Mouse (Mus musculus) urinary bladder, postnatal 14 days (tissue): ENCODE results near the gene Cabp4.

Source experiments
- DNase-seq: peaks from one replicate; pipeline ENCODE4 v3.0.0; 2021; ENCODE audit warnings: low spot score

Cabp4 gene

GRCm38 (mm10) chr19:4101466-4101865 lies 42.4 kb downstream of the Cabp4 start:
- no peak for DNase-seq

GRCm38 (mm10) chr19:4100718-4101261 lies 43.0 kb downstream of the Cabp4 start:
- DNase-seq = no peak

- DNase-seq = peak; percentile 85
Observed at GRCm38 (mm10) chr19:4099837-4100717, 43.8 kb downstream of the Cabp4 start, which contains the start of gene Pitpnm1. TSS of gene Pitpnm1 (plus strand) at chr19:4099998.

GRCm38 (mm10) chr19:4099056-4099455 lies 44.8 kb downstream of the Cabp4 start:
- peak; percentile 96 for DNase-seq

GRCm38 (mm10) chr19:4098426-4098825 lies 45.4 kb downstream of the Cabp4 start:
- DNase-seq = no peak

GRCm38 (mm10) chr19:4097441-4097825 lies 46.4 kb downstream of the Cabp4 start:
- DNase-seq = peak; percentile 91

GRCm38 (mm10) chr19:4096642-4097440 lies 47.0 kb downstream of the Cabp4 start, which contains the start of gene Cdk2ap2:
TSS of gene Cdk2ap2 (plus strand) at chr19:4097182.
- peak; percentile 99 for DNase-seq

GRCm38 (mm10) chr19:4095802-4096201 lies 48.0 kb downstream of the Cabp4 start:
- no peak for DNase-seq

GRCm38 (mm10) chr19:4094774-4095303 lies 49.0 kb downstream of the Cabp4 start:
- no peak for DNase-seq

- no peak for DNase-seq
Observed at GRCm38 (mm10) chr19:4094348-4094747, 49.5 kb downstream of the Cabp4 start.

- no peak for DNase-seq
Observed at GRCm38 (mm10) chr19:4093772-4094171, 50.1 kb downstream of the Cabp4 start.

GRCm38 (mm10) chr19:4092750-4093149 lies 51.1 kb downstream of the Cabp4 start:
- no peak for DNase-seq

- no peak for DNase-seq
Observed at GRCm38 (mm10) chr19:4091383-4091782, 52.5 kb downstream of the Cabp4 start.

- DNase-seq = no peak
Observed at GRCm38 (mm10) chr19:4090446-4090845, 53.4 kb downstream of the Cabp4 start.

GRCm38 (mm10) chr19:4089128-4089527 lies 54.7 kb downstream of the Cabp4 start:
- DNase-seq = no peak

GRCm38 (mm10) chr19:4088146-4088545 lies 55.7 kb downstream of the Cabp4 start:
- DNase-seq = no peak

- DNase-seq = no peak
Observed at GRCm38 (mm10) chr19:4087090-4087489, 56.7 kb downstream of the Cabp4 start.

GRCm38 (mm10) chr19:4086156-4086555 lies 57.7 kb downstream of the Cabp4 start:
- no peak for DNase-seq
